10 mouse cellular contexts compared by ENCODE assay signal in genomic region chr13:45486598-45486997, GRCm38 (mm10). TPM values are rescaled to one million over a fixed set of nuclear protein-coding genes. Genes with fewer than 3 reads are reported as not detected.
DNase-seq lines count a peak whose midpoint lies in the region; ATAC-seq and TF ChIP-seq lines count a peak whose summit lies in the region.
"Had no signal": no experiment of that assay in that cellular context is flagged by ENCODE, and none has a peak within 500 bp of the region (broad histone marks: within the 10 kb centered on the region; RNA-seq: fewer than 3 reads in every experiment).

No protein-coding gene starts in this region.

- no peak overlapping the region for H3K9ac ChIP-seq in intestine, embryonic 15.5 days
- no peak overlapping the region for H3K9ac ChIP-seq in intestine, postnatal 0 days (ENCODE audit: low read depth, low read length)
- no peak overlapping the region for H3K9ac ChIP-seq in heart, embryonic 15.5 days
- no peak overlapping the region for H3K9ac ChIP-seq in lung, embryonic 14.5 days

- peak; percentile 91 for DNase-seq in adrenal gland, postnatal 10 days
- peak; percentile 87 for DNase-seq in lung, embryonic 14.5 days
- no peak for DNase-seq in thymus, postnatal 4 days
- DNase-seq in layer of hippocampus, adult 11-12 months (ENCODE audit: low spot score), result no peak
- DNase-seq in embryo, embryonic 10.5 days (ENCODE audit: low spot score), result no peak
- DNase-seq: cerebellum, adult 9-11 months had no signal

- no peak overlapping the region for H3K4me3 ChIP-seq in intestine, embryonic 15.5 days (replicated peaks)
- H3K4me3 ChIP-seq in intestine, postnatal 0 days (ENCODE audit: low read depth, low read length), result no peak overlapping the region
- no peak overlapping the region for H3K4me3 ChIP-seq in heart, embryonic 15.5 days
- H3K4me3 ChIP-seq in lung, embryonic 14.5 days (ENCODE audit: low read depth, low read length), result no peak overlapping the region
- H3K4me3 ChIP-seq: megakaryocyte, embryonic 14.5 days had no signal

- H3K36me3 ChIP-seq in intestine, embryonic 15.5 days, result no peaks in the 10 kb centered on the region
- no peaks in the 10 kb centered on the region for H3K36me3 ChIP-seq in intestine, postnatal 0 days (ENCODE audit: control insufficient read depth, insufficient read depth)
- H3K36me3 ChIP-seq in heart, embryonic 15.5 days, result no peaks in the 10 kb centered on the region
- no peaks in the 10 kb centered on the region for H3K36me3 ChIP-seq in lung, embryonic 14.5 days (ENCODE audit: insufficient read depth)

- WGBS in intestine, embryonic 15.5 days, result 46% methylated on average over 2 of the region's 2 CpGs
- WGBS in intestine, postnatal 0 days, result 46% methylated on average over 2 of the region's 2 CpGs
- 15% methylated on average over 2 of the region's 2 CpGs for WGBS in heart, embryonic 15.5 days
- 21% methylated on average over 2 of the region's 2 CpGs for WGBS in lung, embryonic 14.5 days

- no peak for TF ChIP-seq CTCF in intestine, postnatal 0 days (IDR thresholded peaks at IDR 0.05; ENCODE audit: low read depth)
- no peak for TF ChIP-seq CTCF in lung, embryonic 14.5 days (IDR thresholded peaks at IDR 0.05; ENCODE audit: low read depth)

- H3K27me3 ChIP-seq in intestine, embryonic 15.5 days (replicated peaks), result no peaks in the 10 kb centered on the region
- H3K27me3 ChIP-seq in intestine, postnatal 0 days (replicated peaks; ENCODE audit: control insufficient read depth, insufficient read depth, low read length), result no peaks in the 10 kb centered on the region
- no peaks in the 10 kb centered on the region for H3K27me3 ChIP-seq in heart, embryonic 15.5 days
- H3K27me3 ChIP-seq in lung, embryonic 14.5 days (ENCODE audit: insufficient read depth, low read length), result no peaks in the 10 kb centered on the region

- H3K9me3 ChIP-seq in intestine, embryonic 15.5 days, result no peaks in the 10 kb centered on the region
- H3K9me3 ChIP-seq in intestine, postnatal 0 days (ENCODE audit: control insufficient read depth), result no peaks in the 10 kb centered on the region
- H3K9me3 ChIP-seq in heart, embryonic 15.5 days (replicated peaks), result no peaks in the 10 kb centered on the region
- no peaks in the 10 kb centered on the region; the same call in 1 of the 2 replicates for H3K9me3 ChIP-seq in lung, embryonic 14.5 days (ENCODE audit: low read depth, low read length)

- ATAC-seq in intestine, embryonic 15.5 days, result peak; percentile 36; the same call in 1 of the 2 replicates
- ATAC-seq in intestine, postnatal 0 days, result no peak
- peak; percentile 78 for ATAC-seq in heart, embryonic 15.5 days (replicated peaks; ENCODE audit: insufficient number of reproducible peaks, insufficient read depth, low FRiP score, low read depth)
- ATAC-seq in lung, embryonic 14.5 days (ENCODE audit: insufficient read depth), result peak; percentile 70; the same call in 1 of the 2 replicates

- no peak overlapping the region for H3K27ac ChIP-seq in intestine, embryonic 15.5 days
- no peak overlapping the region for H3K27ac ChIP-seq in intestine, postnatal 0 days (ENCODE audit: low read depth, low read length)
- H3K27ac ChIP-seq in heart, embryonic 15.5 days, result peak overlapping the region; percentile 82
- peak overlapping the region; percentile 38; the same call in 1 of the 2 replicates for H3K27ac ChIP-seq in lung, embryonic 14.5 days (ENCODE audit: low read depth)

- H3K4me1 ChIP-seq in intestine, embryonic 15.5 days (replicated peaks), result no peaks in the 10 kb centered on the region
- H3K4me1 ChIP-seq in intestine, postnatal 0 days (replicated peaks; ENCODE audit: control insufficient read depth, insufficient read depth, low read length), result no peaks in the 10 kb centered on the region
- peaks cover 17% of the 10 kb centered on the region for H3K4me1 ChIP-seq in heart, embryonic 15.5 days (replicated peaks)
- no peaks in the 10 kb centered on the region for H3K4me1 ChIP-seq in lung, embryonic 14.5 days (ENCODE audit: insufficient read depth)
- H3K4me1 ChIP-seq: megakaryocyte, embryonic 14.5 days had no signal

- no peak overlapping the region for H3K4me2 ChIP-seq in intestine, embryonic 15.5 days (replicated peaks)
- H3K4me2 ChIP-seq in intestine, postnatal 0 days (replicated peaks; ENCODE audit: low read depth), result no peak overlapping the region
- no peak overlapping the region for H3K4me2 ChIP-seq in heart, embryonic 15.5 days
- H3K4me2 ChIP-seq in lung, embryonic 14.5 days, result no peak overlapping the region

RNA-seq across cellular contexts. Expression of gene Gmpr, which starts 20.6 kb away (rescaled TPM):
- polyA plus RNA-seq in intestine, embryonic 15.5 days (2015; fragmentation: Nextera tagmentation; extraction: Ambion mirVana), result 26.9 and 28.7 TPM in 2 replicates
- polyA plus RNA-seq in intestine, postnatal 0 days (2015; fragmentation: Nextera tagmentation; extraction: Ambion mirVana), result 20.5 and 22.5 TPM in 2 replicates
- total RNA-seq in adrenal gland, postnatal 10 days (2021), result 100 to 1,000 TPM; 118 to 230 TPM
- polyA plus RNA-seq in heart, embryonic 15.5 days (2015; fragmentation: Nextera tagmentation; extraction: Ambion mirVana), result 180 and 185 TPM in 2 replicates
- polyA plus RNA-seq in lung, embryonic 14.5 days (2014; fragmentation: Nextera tagmentation; extraction: Ambion mirVana), result 22.9 and 25.3 TPM in 2 replicates

Comparison
In these comparisons a context has a peak if more than half of its experiments do, and no peak if none do; other contexts are left out.
1. H3K27ac ChIP-seq: peak in heart, embryonic 15.5 days (single experiment) and lung, embryonic 14.5 days (single experiment); none in intestine, embryonic 15.5 days (single experiment) and intestine, postnatal 0 days (single experiment).
2. DNase-seq: peak in adrenal gland, postnatal 10 days (single experiment) and lung, embryonic 14.5 days (single experiment); none in thymus, postnatal 4 days (single experiment), layer of hippocampus, adult 11-12 months (single experiment) and embryo, embryonic 10.5 days (single experiment).